Mouse (Mus musculus) stomach, postnatal 0 days (tissue): ENCODE measurements around the gene Dohh. TPM values are rescaled to one million over a fixed set of nuclear protein-coding genes. Genes with fewer than 3 reads are reported as not detected.

Source experiments
- ATAC-seq: fragments of 200-750 bp; cut with Nextera tagmentation; 2 replicates; pipeline ENCODE4 v1.8.0; 2017; ENCODE audit not compliant: low FRiP score, low TSS enrichment
- DNase-seq: peaks from one replicate; pipeline ENCODE4 v3.0.0-alpha.2; 2016; ENCODE audit warnings: low spot score
- H3K27ac ChIP-seq: fragments of 300-500 bp; sonication (generic); replicated peaks from 2 replicates; pipeline ENCODE4 v1.5.1; 2014; ENCODE audit warnings: mild to moderate bottlenecking, control low read depth
- H3K27me3 ChIP-seq: fragments of 300-500 bp; sonication (generic); 2 replicates; pipeline ENCODE4 v1.6.1; 2014; ENCODE audit warnings: low read length; ENCODE audit not compliant: control insufficient read depth, insufficient read depth
- H3K36me3 ChIP-seq: fragments of 300-500 bp; sonication (generic); 2 replicates; pipeline ENCODE4 v1.6.1; 2014; ENCODE audit warnings: low read length, mixed read lengths; ENCODE audit not compliant: control insufficient read depth, insufficient read depth
- H3K4me1 ChIP-seq: fragments of 300-500 bp; sonication (generic); replicated peaks from 2 replicates; pipeline ENCODE4 v1.6.1; 2014; ENCODE audit warnings: antibody characterized with exemption; ENCODE audit not compliant: control insufficient read depth, insufficient read depth
- H3K4me2 ChIP-seq: fragments of 300-500 bp; sonication (generic); replicated peaks from 2 replicates; pipeline ENCODE4 v1.6.1; 2014; ENCODE audit warnings: low read depth, mild to moderate bottlenecking, control low read depth, moderate library complexity
- H3K4me3 ChIP-seq: fragments of 300-500 bp; sonication (generic); 2 replicates; pipeline ENCODE4 v1.5.1; 2014; ENCODE audit warnings: low read depth, low read length, control low read depth
- H3K9ac ChIP-seq: fragments of 300-500 bp; sonication (generic); 2 replicates; pipeline ENCODE4 v1.6.1; 2014; ENCODE audit warnings: mild to moderate bottlenecking, low read length, control low read depth, mixed read lengths
- H3K9me3 ChIP-seq: fragments of 300-500 bp; sonication (generic); 2 replicates; pipeline ENCODE4 v1.6.1; 2016; ENCODE audit warnings: low read length; ENCODE audit not compliant: control insufficient read depth
- CTCF ChIP-seq: IDR thresholded peaks from 2 replicates; pipeline ENCODE4 v1.5.1; 2016; ENCODE audit warnings: antibody characterized with exemption, low read depth, mild to moderate bottlenecking, moderate library complexity
- EP300 ChIP-seq: optimal IDR thresholded peaks from 2 replicates; pipeline ENCODE3; 2016; ENCODE audit warnings: antibody characterized with exemption
- WGBS: fragments of 180-500 bp; shearing (Covaris S2); extraction: QIAGEN DNeasy Blood & Tissue Kit; methylation state at CpG from one replicate; pipeline ENCODE4 v1.1.7; 2014; 5-methylcytosine and 5-hydroxymethylcytosine counted together
- polyA plus RNA-seq: library from polyadenylated mRNA; unstranded; fragments of >200 nt; fragmentation: Nextera tagmentation; extraction: Ambion mirVana; gene quantifications from 2 replicates; pipeline ENCODE4 v1.2.1, GENCODE M21; 2015

Dohh gene
- polyA plus RNA-seq, 1 experiment from 2014 or later: 59.4 TPM

DNA sequence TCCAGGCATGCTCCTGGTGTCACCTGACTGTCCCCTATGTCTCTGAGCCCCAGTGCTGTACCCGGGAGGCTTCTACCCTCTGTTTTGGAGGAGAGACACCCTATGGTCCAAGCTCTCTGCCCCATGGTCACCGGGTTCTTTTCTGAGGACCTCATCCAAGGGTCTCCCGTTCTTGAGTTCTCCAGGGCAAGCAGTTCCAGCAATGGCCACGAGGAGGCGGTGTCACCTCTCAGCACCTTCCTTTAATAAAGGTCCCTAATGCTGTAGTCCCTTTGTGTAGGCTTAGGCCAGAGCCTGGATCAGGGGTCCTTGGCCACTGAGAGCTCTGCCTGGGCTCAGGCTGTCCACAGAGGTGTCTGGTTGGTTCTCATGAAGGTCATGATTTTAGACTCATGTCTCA lies 10.9 kb downstream of the Dohh start:
- DNase-seq (peak; percentile 78), ATAC-seq (no peak)
- Histone ChIP-seq H3K36me3 (peaks cover 14% of the 10 kb centered on the region; the same call in 1 of the 2 replicates), H3K4me1 (peaks cover 3% of the 10 kb centered on the region; the same call in 1 of the 2 replicates), H3K27ac (no peak overlapping the region), H3K4me3 (no peak overlapping the region), H3K4me2 (no peak overlapping the region), H3K9ac (no peak overlapping the region), H3K27me3 (no peaks in the 10 kb centered on the region), H3K9me3 (no peaks in the 10 kb centered on the region)
- 18% methylated on average over 5 of the region's 5 CpGs for WGBS
- TF ChIP-seq EP300 (no peak), CTCF (peak; percentile 97)

DNA sequence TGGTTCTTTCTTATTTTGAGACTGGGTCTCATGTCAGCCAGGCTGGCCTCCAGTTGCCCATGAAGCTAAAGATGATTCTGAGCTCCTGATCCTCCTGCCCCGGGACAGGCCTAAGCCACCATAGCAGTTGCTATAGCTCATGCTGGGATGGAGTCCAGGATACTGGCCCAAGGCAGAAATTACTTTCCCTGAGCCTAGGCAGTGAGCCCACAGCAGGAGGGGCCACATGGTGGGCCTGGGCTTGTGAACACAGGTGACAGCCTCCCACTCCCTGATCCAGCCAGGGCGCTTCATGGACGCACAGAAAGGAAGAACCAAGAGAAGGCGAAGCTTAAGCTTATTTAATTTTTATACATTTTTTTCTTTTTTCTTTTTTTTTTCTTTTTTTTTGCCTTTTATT lies 11.6 kb downstream of the Dohh start:
- Histone ChIP-seq H3K27ac (no peak overlapping the region), H3K9ac (no peak overlapping the region), H3K4me3 (no peak overlapping the region), H3K4me1 (peaks cover 3% of the 10 kb centered on the region; the same call in 1 of the 2 replicates), H3K27me3 (no peaks in the 10 kb centered on the region), H3K9me3 (no peaks in the 10 kb centered on the region), H3K36me3 (peaks cover 19% of the 10 kb centered on the region; the same call in 1 of the 2 replicates), H3K4me2 (no peak overlapping the region)
- TF ChIP-seq CTCF: no peak
- TF ChIP-seq EP300: no peak
- 88% methylated on average over 4 of the region's 4 CpGs for WGBS
- ATAC-seq (no peak), DNase-seq (no peak)

DNA sequence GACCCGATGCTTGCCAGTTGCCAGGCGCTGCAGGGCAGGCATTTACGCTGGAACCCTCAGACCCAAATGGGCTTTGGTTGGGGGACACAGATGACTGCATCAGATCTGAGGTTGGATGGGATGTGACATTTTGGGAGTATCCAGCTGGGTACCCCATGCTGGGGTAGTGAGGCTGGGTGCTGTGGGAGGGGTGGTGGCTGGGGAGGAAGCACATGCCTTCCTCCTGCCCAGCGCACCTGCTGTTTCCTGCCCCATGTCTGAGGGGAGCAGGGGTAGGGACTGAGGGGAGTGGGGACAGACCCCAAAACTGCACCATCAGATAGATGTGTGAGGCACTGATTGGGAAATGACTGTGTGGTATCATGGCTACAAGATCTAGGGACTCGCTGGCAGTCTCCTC lies 12.5 kb downstream of the Dohh start:
- TF ChIP-seq EP300 (no peak), CTCF (no peak)
- ATAC-seq: no peak
- no peaks in the 10 kb centered on the region for H3K9me3 ChIP-seq

DNA sequence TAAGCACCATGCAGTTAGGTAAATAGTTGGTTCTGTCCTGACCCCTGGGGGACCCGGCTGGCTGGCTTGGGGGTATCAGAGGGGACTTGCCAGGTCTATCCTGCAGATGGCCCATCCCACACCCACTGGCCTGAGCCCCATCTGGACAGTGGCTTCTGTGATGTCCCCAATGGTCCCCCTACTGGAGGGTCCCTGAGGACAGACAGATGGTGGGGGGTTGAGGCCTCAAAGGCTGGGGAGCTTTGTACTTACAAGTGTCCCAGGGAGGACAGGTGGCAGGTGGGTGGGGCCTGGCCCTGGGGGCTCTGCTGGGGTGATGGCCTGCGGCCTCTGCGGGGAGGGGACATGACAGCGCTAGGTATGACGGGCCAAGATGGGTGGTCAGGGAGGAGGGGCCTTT lies 15.1 kb downstream of the Dohh start:
- ATAC-seq (no peak), DNase-seq (no peak)
- peaks cover 8% of the 10 kb centered on the region for H3K4me1 ChIP-seq
- 84% methylated on average over 5 of the region's 5 CpGs for WGBS
- no peak overlapping the region for H3K27ac ChIP-seq
- H3K4me2 ChIP-seq: no peak overlapping the region
- H3K9ac ChIP-seq: no peak overlapping the region
- TF ChIP-seq EP300 (no peak), CTCF (no peak)
- H3K4me3 ChIP-seq: no peak overlapping the region
- H3K9me3 ChIP-seq: no peaks in the 10 kb centered on the region
- peaks cover 24% of the 10 kb centered on the region; the same call in 1 of the 2 replicates for H3K36me3 ChIP-seq
- H3K27me3 ChIP-seq: no peaks in the 10 kb centered on the region

More for the DNA sequence above, 12.5 kb downstream of the Dohh start:
- H3K4me3 ChIP-seq: no peak overlapping the region
- no peak for DNase-seq
- WGBS: 81% methylated on average over 5 of the region's 5 CpGs
- H3K27me3 ChIP-seq: no peaks in the 10 kb centered on the region
- H3K9ac ChIP-seq: no peak overlapping the region
- H3K4me2 ChIP-seq: no peak overlapping the region
- H3K36me3 ChIP-seq: peaks cover 19% of the 10 kb centered on the region; the same call in 1 of the 2 replicates
- H3K4me1 ChIP-seq: peaks cover 3% of the 10 kb centered on the region
- no peak overlapping the region for H3K27ac ChIP-seq

DNA sequence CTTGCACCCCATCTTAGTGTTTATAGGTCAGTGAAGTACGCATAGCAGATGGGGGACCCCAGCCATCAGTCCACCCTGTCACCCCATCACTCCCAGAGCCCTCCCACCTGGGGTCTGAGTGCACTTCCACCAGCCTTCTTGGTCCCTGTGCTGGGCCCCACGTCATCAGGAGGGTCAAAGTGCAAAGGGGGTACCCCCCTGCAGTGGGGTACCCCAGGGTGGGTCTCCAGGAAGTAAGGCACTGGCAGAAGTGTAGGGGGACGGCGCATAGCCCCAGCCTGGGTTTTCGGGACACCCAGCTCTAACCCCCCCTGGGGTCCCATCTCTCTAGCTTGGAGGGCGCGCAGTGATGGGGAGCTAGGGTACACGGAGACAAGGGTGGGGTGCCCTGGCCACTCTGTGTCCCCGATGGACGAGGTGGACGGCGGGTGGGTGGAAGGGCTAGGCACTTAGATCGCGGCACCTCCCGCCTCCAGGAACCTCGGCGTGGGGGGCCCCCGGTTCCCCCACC lies 15.6 kb downstream of the Dohh start:
- WGBS: 78% methylated on average over 18 of the region's 18 CpGs

DNA sequence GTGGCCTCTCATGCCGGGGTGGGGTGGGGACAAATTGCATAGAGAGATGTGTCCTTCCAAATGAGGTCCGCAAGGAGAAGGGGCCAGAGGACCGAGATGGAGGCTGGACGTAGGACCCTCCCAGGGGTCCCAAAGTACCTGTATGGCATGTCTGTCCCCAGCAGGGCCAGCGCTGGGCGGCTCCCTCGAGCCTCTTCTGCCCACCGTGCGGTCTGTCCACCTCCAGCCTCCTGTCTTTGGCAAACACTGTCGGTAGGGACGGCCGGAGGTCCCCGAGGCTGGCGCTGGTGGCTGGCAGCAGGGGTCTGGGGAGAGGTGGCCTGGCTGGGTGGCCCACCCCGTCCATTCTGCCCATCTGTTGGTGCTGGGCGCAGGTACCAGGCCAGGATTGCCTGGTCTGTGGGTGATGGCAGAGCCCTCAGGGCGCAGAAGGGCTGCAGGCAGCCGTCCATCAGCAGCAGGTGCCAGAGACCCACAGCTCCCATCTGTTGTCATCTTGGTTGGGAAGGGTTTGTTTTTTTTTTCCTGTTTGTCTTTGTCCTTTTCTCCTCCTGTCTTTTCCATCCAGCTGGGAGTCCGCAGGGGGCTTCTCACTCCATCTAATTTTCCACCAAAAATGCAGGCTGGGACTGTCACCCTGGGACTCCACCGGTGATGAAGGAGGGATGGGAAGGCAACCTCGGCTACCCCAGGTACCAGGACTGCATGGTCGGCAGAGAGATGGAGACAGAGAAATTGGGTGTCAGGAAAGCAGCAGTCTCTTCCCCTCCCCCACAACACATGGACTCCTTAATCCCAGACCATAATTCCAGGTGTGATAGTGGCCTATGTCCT lies 16.4 kb downstream of the Dohh start:
- no peaks in the 10 kb centered on the region for H3K9me3 ChIP-seq
- no peaks in the 10 kb centered on the region for H3K27me3 ChIP-seq
- WGBS: 70% methylated on average over 22 of the region's 22 CpGs
- H3K4me1 ChIP-seq: peaks cover 8% of the 10 kb centered on the region
- no peak for DNase-seq
- no peak overlapping the region for H3K4me3 ChIP-seq
- peaks cover 30% of the 10 kb centered on the region for H3K36me3 ChIP-seq
- H3K4me2 ChIP-seq: no peak overlapping the region
- no peak overlapping the region; the same call in 1 of the 2 replicates for H3K27ac ChIP-seq
- no peak overlapping the region for H3K9ac ChIP-seq
- no peak for TF ChIP-seq EP300
- no peak for TF ChIP-seq CTCF
- no peak for ATAC-seq

More for the DNA sequence above, 15.6 kb downstream of the Dohh start:
- Histone ChIP-seq H3K9ac (no peak overlapping the region), H3K27me3 (no peaks in the 10 kb centered on the region), H3K4me2 (no peak overlapping the region), H3K36me3 (peaks cover 27% of the 10 kb centered on the region), H3K4me3 (no peak overlapping the region), H3K4me1 (peaks cover 8% of the 10 kb centered on the region), H3K27ac (no peak overlapping the region), H3K9me3 (no peaks in the 10 kb centered on the region)
- no peak for ATAC-seq
- no peak for TF ChIP-seq EP300
- TF ChIP-seq CTCF: no peak
- no peak for DNase-seq
